Mouse (Mus musculus) ES-E14 (cell line): ENCODE data around the gene Gpr84. TPM values are rescaled to one million over a fixed set of nuclear protein-coding genes. Genes with fewer than 3 reads are reported as not detected.
A peak's percentile ranks its signal among the peaks of the same experiment; 100 is the strongest.

Experiments
- DNase-seq: peaks from one replicate; pipeline ENCODE4 v3.0.0-alpha.2; 2013; ENCODE audit warnings: low read depth, low spot score
- H3K27ac ChIP-seq: 2 replicates; pipeline ENCODE4 v1.5.1; 2012; ENCODE audit warnings: low read depth, mild to moderate bottlenecking, low read length, moderate library complexity, mixed read lengths; ENCODE audit not compliant: poor library complexity, insufficient read depth, severe bottlenecking
- H3K36me3 ChIP-seq: 2 replicates; pipeline ENCODE4 v1.6.1; 2012; ENCODE audit warnings: mild to moderate bottlenecking, low read length, moderate library complexity, mixed read lengths; ENCODE audit not compliant: control insufficient read depth, poor library complexity, insufficient read depth, severe bottlenecking
- H3K4me1 ChIP-seq, 2 experiments: fragments of 150-350 bp in 1 of 2; sonication (generic) in 1 of 2; 2 replicates each; pipeline ENCODE4 v1.6.1; 2012; ENCODE audit warnings: low read length in 2 of 2, mild to moderate bottlenecking in 1 of 2, mixed read lengths in 1 of 2; ENCODE audit not compliant: control insufficient read depth in 2 of 2, insufficient read depth in 2 of 2, poor library complexity in 1 of 2
- H3K4me3 ChIP-seq, 2 experiments: fragments of 150-350 bp in 1 of 2; sonication (generic) in 1 of 2; 2 replicates each; pipeline ENCODE4 v1.5.1; 2012; ENCODE audit warnings: low read length in 2 of 2, low read depth in 1 of 2, mild to moderate bottlenecking in 1 of 2, mixed read lengths in 1 of 2; ENCODE audit not compliant: insufficient read depth in 1 of 2, poor library complexity in 1 of 2, severe bottlenecking in 1 of 2
- H3K9ac ChIP-seq: 2 replicates; pipeline ENCODE4 v1.6.1; 2012; ENCODE audit warnings: low read depth, mild to moderate bottlenecking, low read length, mixed read lengths; ENCODE audit not compliant: poor library complexity, insufficient read depth, severe bottlenecking
- H3K9me3 ChIP-seq: fragments of 150-350 bp; sonication (generic); 2 replicates; pipeline ENCODE4 v1.6.1; 2012; ENCODE audit warnings: low read depth, mild to moderate bottlenecking, low read length; ENCODE audit not compliant: control insufficient read depth, insufficient read depth
- CHD2 ChIP-seq: IDR thresholded peaks from 2 replicates; pipeline ENCODE4 v1.6.1; 2014; ENCODE audit warnings: mild to moderate bottlenecking, low read depth, low read length, inconsistent platforms
- HCFC1 ChIP-seq: IDR thresholded peaks from 2 replicates; pipeline ENCODE4 v1.6.1; 2012; ENCODE audit warnings: low read length, inconsistent platforms, borderline replicate concordance; ENCODE audit not compliant: insufficient read depth
- MAFK ChIP-seq: IDR thresholded peaks from 2 replicates; pipeline ENCODE4 v1.6.1; 2014; ENCODE audit warnings: mild to moderate bottlenecking, low read depth, low read length, inconsistent platforms; ENCODE audit not compliant: insufficient read depth
- ZC3H11A ChIP-seq: IDR thresholded peaks from 2 replicates; pipeline ENCODE4 v1.6.1; 2012; ENCODE audit warnings: low read depth, mild to moderate bottlenecking, inconsistent platforms, low read length, borderline replicate concordance
- ZNF384 ChIP-seq: IDR thresholded peaks from 2 replicates; pipeline ENCODE4 v1.6.1; 2012; ENCODE audit warnings: low read depth, low read length, inconsistent platforms
- in situ Hi-C, 2 experiments: fragments of 600-800 bp; cut with MboI; formaldehyde crosslinking; loops; one replicate each; pipeline ENCODE4 v1.15.1; 2025; ENCODE audit warnings: low sequenced_read_pairs in 2 of 2, inconsistent platforms in 1 of 2; ENCODE audit not compliant: unreplicated experiment in 2 of 2
- total RNA-seq: library from RNA; depleted of rRNA; stranded (reverse); fragments of 300-350 nt; gene quantifications from 2 replicates; pipeline ENCODE4 v1.2.3, GENCODE M21; 2012

Gene Gpr84
- total RNA-seq, 1 experiment = 0.40 TPM

DNA sequence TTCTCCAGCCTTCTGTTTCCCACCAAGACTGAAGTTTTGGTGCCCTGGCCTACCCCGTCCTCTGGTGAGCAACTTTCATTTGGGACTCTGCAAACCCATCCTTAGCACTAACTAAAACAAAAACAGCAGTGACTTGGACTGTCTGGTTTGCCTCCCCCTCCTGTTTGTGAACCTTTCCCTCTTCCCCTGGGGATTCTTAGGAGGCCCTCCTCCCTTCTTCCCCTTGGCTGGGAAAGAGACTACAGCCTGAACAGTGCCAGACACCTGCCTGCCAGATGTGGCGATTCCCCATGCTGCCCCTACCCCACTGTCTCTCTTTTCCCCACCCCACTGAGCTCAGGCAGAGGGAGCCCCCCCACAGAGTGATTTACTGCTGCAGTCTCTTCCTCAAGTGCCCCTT is 9.4 kb downstream of the Gpr84 start:
- in situ Hi-C loops = loop anchor here in 1 of 2 experiments (25.0 kb wide), 1 partner anchor 314 kb away; the partner anchor contains the start of genes Hoxc6, Hoxc8 and Hoxc9
- H3K9me3 ChIP-seq = no peaks in the 10 kb centered on the region; the same call in 1 of the 2 replicates
- DNase-seq = no peak
- no peak overlapping the region for H3K27ac ChIP-seq
- peaks cover 7 to 36% of the 10 kb centered on the region in 2 experiments; a peak in 3 of 4 replicates for H3K4me1 ChIP-seq
- H3K9ac ChIP-seq = no peak overlapping the region
- H3K4me3 ChIP-seq = no peak overlapping the region
- peaks cover 5% of the 10 kb centered on the region; the same call in 1 of the 2 replicates for H3K36me3 ChIP-seq
- TF ChIP-seq MAFK (no peak), ZNF384 (no peak), HCFC1 (no peak), ZC3H11A (no peak), CHD2 (no peak)

DNA sequence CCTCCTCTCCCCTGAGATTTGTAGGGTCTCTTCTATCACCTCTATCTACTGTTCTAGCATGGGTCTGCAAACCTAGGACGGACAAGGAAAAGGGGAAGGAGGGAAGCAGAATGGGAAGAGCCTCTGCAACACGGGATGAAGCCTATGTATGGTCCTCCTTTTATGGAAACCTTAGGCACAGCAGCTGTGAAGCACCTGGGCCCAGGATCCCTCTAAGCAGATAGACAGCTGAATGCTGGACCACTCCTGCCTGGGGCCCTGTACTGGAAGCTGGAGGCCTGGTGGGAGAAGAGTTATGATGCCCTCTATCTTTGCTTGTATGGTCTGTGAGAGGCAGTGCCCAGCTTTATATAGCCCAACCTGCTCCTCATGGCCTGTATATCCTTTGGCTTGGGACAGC is 9.9 kb downstream of the Gpr84 start:
- Histone ChIP-seq H3K4me1 (peaks cover 7 to 41% of the 10 kb centered on the region in 2 experiments; a peak in 3 of 4 replicates), H3K9me3 (no peaks in the 10 kb centered on the region; the same call in 1 of the 2 replicates), H3K36me3 (peaks cover 6% of the 10 kb centered on the region; the same call in 1 of the 2 replicates), H3K9ac (peak overlapping the region; percentile 4; the same call in 1 of the 2 replicates), H3K4me3 (no peak overlapping the region), H3K27ac (no peak overlapping the region)
- no peak for DNase-seq
- in situ Hi-C loops = loop anchor here in 1 of 2 experiments (25.0 kb wide), 1 partner anchor 313 kb away; the partner anchor contains the start of genes Hoxc6, Hoxc8 and Hoxc9
- TF ChIP-seq CHD2 = no peak
- no peak for TF ChIP-seq MAFK
- TF ChIP-seq ZC3H11A = no peak
- no peak for TF ChIP-seq HCFC1
- no peak for TF ChIP-seq ZNF384

DNA sequence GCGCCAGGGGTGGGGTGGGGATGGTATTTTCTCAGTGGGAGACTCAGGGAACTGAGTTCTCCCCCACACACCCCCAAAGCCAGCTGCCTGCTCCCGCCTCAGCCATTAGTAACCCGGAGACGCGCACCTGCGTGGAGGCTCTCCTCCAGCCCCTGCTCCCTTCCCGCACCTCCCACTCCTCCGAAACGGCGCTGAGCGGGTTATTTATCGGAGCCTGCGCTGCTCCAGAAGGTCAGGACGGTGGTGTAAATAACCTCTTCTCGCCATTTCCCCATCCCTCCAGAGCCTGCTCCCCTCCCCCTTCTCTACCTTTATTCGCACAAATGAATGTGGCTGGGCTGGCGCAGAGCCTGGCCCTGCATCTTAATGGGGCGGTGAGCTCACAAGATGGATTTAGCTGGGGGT is 10.3 kb downstream of the Gpr84 start:
- no peak for DNase-seq
- Histone ChIP-seq H3K36me3 (peaks cover 6% of the 10 kb centered on the region; the same call in 1 of the 2 replicates), H3K27ac (no peak overlapping the region), H3K9ac (peak overlapping the region; percentile 4; the same call in 1 of the 2 replicates), H3K4me3 (peak overlapping the region; percentile 11 to 37; a peak in 2 of 4 replicates), H3K9me3 (no peaks in the 10 kb centered on the region; the same call in 1 of the 2 replicates), H3K4me1 (peaks cover 7 to 43% of the 10 kb centered on the region in 2 experiments; a peak in 3 of 4 replicates)
- TF ChIP-seq ZNF384 (no peak), CHD2 (no peak), ZC3H11A (no peak), HCFC1 (no peak), MAFK (no peak)
- in situ Hi-C loops = loop anchor here in 1 of 2 experiments (25.0 kb wide), 1 partner anchor 313 kb away; the partner anchor contains the start of genes Hoxc6, Hoxc8 and Hoxc9

DNA sequence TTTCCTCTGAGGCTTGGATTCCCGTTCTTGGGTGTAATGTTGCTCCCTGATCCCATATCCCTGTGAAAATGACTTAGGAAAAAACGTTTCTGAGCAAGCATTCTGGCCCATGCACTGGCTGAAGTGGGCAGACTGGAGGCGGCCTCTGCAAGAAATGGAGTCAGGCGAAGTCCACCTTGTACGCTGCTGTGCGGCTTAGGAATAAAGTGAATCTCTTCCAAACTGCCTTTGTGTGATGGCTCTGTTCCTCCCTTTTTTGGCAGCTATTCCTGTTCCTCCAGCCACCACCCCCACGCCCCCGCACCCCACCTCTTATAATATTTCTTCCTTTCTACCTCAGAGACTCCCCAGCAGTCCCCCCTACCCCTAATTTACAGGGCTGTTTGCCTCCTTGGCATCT is 10.8 kb downstream of the Gpr84 start:
- peaks cover 7 to 43% of the 10 kb centered on the region in 2 experiments; a peak in 3 of 4 replicates for H3K4me1 ChIP-seq
- H3K9me3 ChIP-seq = no peaks in the 10 kb centered on the region; the same call in 1 of the 2 replicates
- no peak overlapping the region for H3K9ac ChIP-seq
- peak overlapping the region in 1 of 2 experiments; percentile 37; a peak in 1 of 4 replicates for H3K4me3 ChIP-seq
- DNase-seq = no peak
- no peak overlapping the region for H3K27ac ChIP-seq
- TF ChIP-seq MAFK (no peak), CHD2 (no peak), ZNF384 (no peak), HCFC1 (no peak), ZC3H11A (no peak)
- H3K36me3 ChIP-seq = peaks cover 6% of the 10 kb centered on the region; the same call in 1 of the 2 replicates
- in situ Hi-C loops = loop anchor here in 1 of 2 experiments (25.0 kb wide), 1 partner anchor 312 kb away; the partner anchor contains the start of genes Hoxc6, Hoxc8 and Hoxc9
